Mouse (Mus musculus) layer of hippocampus, adult 9-10 months (tissue): ENCODE results near the gene Olfr506.
"Not testable (repeated sequence)": the region's sequence is repeated elsewhere in the genome, so short reads cannot be mapped to it uniquely, and the experiment has no call there.

Source experiments
- DNase-seq: peaks from one replicate; pipeline ENCODE4 v3.0.0; 2022; ENCODE audit warnings: low spot score

Gene Olfr506

DNA sequence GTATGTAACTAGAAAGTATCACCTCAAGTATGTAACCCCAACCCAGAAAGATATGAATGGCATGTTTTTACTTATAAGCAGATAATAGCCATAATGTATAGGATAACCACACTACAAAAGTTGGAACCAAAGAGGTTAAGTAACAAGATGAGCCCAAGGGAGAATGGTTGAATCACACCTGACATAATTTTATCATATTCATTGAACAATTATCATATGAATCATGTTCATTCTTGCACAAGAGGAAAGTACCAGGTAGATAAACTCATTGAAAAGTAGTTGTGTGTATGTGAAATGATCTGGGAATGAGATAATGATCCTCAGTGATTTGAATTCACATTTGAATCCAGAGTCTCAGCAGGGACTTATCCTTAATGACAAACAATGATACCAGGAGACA is at the start of gene Olfr506:
TSS of gene Olfr506 (plus strand) at position 301 of the 400 bp plus-strand sequence.
- no peak for DNase-seq

DNA sequence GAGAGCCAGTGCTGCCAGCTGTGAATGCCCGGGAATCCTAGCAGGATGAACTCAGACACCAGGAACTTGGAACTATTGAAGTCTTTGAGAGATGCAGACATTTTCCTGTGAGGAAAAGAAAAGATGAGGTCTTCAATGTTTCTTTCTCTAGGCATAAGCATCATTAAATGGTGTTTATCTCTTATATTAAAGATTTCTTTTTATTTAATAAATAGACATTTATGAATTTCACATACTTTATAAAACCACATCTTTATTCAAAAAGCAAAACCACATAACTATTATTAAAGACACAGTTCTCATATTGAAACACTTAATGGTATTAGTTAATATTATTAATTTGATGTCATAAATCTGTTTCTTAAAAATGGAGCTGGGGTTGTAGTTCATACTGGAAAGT is 44.9 kb upstream of the Olfr506 start, which contains the start of gene Olfr504:
TSS of gene Olfr504 (minus strand) at position 101 of the 400 bp plus-strand sequence.
- no peak for DNase-seq

DNA sequence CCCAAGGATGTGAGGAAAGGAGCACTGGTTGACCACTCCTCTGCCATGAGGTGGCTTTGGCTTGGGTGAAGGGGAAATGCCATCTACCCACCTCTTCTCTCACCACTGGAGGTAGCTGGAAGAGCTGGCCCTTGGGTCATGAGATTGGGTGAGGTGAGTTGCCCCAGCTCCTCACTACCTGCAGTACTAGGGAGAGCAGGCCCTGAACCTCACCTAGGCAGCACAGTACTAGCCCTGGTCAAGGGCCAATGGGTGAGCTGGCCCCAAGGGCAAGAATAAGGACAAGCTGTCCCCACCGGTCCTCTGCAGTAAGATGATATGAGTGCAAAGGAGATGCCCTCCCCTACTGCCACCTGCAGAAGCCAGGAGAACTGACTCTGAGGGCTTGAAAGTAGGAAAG is 20.8 kb upstream of the Olfr506 start:
- no peak for DNase-seq

DNA sequence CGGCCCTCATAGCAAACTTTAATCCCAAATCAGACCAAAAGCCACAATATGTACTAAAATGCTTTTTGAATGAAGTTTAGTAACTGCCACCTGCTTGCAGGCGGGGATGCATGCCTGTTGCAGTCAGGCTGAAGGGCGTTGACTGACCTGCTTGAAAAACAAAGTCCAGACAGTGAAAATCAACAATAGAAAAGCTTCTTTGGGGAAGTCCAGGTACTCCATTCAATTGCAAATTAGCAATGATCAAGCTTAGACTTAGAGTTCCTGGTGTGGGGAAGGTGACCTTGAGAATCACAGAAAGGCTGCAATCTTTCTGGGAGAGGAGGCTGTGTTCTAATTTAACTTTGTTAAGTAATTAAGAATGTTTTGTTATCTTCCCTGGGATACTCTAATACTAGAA is 8.7 kb upstream of the Olfr506 start:
- DNase-seq, result not testable (repeated sequence)

DNA sequence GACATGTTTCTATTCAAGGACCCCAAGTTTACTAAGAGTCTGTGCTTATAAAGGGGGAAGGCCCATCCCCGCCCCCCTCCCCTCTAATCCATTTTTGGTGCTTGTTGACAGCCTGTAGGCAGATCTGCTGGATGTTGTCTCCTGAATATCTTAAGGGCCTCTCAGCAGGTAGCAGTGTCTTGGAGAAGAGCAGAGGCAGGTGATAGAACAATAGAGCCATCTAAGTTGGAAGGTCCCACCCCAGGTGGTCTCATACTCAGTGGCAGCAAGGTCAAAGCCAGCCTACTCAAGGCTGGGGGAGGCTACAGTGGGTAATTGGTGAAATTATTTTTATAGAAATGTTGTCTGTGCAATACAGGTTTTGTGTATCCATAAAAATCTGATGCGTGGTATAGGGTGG is 3.5 kb downstream of the Olfr506 start:
- DNase-seq, result no peak

DNA sequence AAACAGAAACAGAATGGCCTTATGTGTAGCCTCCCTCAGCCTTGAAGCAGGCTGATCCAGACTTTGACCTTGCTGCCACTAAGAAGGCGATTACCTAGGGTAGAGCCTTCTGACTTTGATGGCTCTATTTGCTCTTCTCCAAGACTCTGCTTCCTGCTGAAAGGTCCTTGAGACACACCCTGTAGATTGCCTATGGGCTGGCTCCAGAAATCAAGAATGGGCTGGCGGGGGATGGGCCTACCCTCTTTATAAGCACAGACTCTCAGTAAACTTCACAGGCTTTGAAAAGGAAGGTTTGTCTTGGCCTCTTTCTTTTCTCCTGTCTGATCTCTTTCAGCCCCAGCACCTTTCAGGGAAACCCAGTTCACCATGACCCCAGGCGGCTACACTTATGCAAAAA is 6.2 kb downstream of the Olfr506 start:
- DNase-seq, result not testable (repeated sequence)

DNA sequence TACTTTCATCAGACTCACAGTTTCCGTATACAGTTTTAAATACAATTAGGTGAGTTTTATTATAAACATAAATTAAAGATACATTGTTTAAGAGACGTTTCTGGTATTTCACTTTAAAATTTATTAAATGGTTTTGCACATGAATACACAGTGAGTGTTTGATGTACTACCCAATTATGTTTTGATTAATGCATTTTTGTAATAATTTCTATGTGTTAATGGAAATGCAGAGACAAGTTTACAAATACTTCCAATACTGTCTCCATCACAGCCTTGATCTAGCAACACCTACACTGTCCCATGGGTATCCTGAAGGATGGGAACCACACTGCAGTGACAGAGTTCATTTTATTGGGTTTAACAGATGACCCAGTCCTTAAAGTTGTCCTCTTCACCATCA is 10.9 kb downstream of the Olfr506 start, which contains the start of gene Olfr507:
TSS of gene Olfr507 (plus strand) at position 301 of the 400 bp plus-strand sequence.
- no peak for DNase-seq

DNA sequence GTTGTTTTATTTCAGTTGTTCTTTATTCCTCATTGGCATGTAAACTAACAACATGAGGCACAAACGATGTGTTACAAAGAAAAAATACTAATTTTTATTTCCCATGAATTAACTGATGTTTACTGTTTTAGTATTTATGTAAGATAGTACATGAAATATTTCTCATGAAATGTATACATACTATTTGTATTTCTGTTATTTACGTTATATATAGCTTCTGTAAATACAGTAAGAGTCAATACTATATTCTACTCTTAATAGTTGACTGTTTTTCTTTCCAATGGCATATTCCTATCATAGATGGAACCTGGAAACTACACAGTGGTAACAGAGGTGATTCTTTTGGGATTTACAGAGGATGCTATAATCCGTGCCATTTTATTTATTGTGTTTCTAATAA is 19.1 kb downstream of the Olfr506 start, which contains the start of gene Olfr508:
TSS of gene Olfr508 (plus strand) at position 301 of the 400 bp plus-strand sequence.
- no peak for DNase-seq

DNA sequence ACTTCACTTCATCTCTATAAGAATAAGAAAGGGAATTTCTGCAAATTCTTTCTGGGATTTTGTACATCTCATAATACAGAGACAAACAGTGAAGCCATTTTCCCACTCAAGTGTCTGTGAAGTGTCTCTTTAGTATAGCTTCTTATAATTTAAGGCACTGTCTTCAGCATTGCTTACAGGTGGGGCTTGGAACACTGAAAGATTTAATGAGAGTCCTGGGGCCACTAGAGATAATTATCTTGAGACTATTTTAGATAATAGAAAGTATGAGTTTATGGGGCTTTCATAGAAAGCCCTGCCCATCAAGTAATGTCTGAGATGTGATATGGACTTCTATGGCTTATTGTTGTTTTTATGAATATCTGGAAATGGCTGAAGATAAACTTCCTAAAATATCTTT is 41.2 kb downstream of the Olfr506 start, which contains the start of gene Olfr509:
TSS of gene Olfr509 (minus strand) at position 101 of the 400 bp plus-strand sequence.
- DNase-seq, result no peak

DNA sequence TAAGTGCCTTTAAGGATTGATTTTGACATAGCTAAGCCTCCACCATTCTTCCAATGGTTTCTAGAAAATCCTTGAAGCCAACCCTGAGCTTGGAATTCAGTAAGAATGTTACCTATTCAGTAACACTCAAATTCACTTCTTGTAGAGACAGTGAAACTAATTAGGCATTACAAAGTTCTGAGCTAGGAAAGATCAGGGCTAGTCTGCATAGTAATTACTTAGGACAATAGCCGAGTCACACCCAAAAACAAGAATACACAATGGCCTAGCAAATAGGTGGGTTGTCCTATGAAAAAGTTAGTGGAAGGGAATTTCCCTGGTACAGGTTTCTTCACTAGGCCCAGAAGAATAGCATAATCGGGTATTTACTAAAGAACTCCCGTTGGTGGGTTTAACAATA is 51.8 kb downstream of the Olfr506 start:
- no peak for DNase-seq
